Mouse (Mus musculus) gastrocnemius, postnatal 25 days (tissue): Measurements from ENCODE around the gene Itih3. TPM values are rescaled to one million over a fixed set of nuclear protein-coding genes. Genes with fewer than 3 reads are reported as not detected.

Source experiments
- DNase-seq: peaks from one replicate; pipeline ENCODE4 v3.0.0; 2022
- long read RNA-seq, 2 experiments: library from polyadenylated mRNA; stranded (forward); transcript quantifications; one replicate each; pipeline ENCODE4 v2.0.0; 2021
- total RNA-seq, 2 experiments: library from RNA; stranded (reverse); gene quantifications; 1 replicate in 1 of 2; 2 replicates in 1 of 2; pipeline ENCODE4 v1.2.3; 2021

The Itih3 gene
- under 1 TPM; 0.28 to 0.32 TPM for total RNA-seq
- long read RNA-seq, experiment 1, partial matches to known transcripts: 1 of 1 reads
- long read RNA-seq, experiment 1, other reads (novel, unspliced or antisense): 0 of 1 reads
- long read RNA-seq, experiment 2: 0 reads

DNA sequence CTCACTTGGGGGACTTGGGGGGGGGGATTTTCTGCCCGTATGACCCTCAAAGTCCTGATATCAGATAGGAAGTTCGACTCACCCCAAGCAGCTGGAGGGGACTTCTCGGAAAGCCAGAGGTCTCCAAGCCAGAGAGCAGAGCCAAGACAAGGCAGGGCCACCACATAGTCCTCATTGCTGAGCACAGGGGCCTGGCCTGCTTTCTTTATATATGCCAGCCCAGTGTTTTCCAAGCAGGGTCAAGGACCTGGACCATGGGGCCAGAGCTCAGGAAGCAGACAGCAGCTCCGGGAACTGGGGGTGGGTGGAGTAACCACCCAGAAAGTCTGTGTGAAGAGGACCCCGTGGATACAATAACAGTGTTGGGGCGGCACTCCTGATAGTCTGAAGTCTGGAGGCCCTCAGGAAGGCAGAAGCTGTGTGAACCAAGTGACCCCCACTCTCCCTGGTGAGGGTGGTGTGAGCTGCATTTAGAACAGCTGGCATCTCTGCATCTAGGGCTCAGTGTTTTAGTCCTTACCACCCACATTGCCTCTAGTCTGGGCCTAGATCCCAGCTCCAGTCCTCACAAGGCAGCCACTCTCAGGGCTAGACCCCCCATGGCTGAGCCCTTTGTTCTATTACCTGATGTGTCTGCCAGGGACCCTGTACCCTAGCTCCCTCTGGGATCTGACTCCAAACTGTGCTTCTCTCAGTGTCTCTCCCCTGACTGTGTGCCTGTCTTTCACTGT is at the start of gene Itih3:
TSS of gene Itih3 (minus strand) at position 386 of the 731 bp plus-strand sequence.
- DNase-seq: no peak

DNA sequence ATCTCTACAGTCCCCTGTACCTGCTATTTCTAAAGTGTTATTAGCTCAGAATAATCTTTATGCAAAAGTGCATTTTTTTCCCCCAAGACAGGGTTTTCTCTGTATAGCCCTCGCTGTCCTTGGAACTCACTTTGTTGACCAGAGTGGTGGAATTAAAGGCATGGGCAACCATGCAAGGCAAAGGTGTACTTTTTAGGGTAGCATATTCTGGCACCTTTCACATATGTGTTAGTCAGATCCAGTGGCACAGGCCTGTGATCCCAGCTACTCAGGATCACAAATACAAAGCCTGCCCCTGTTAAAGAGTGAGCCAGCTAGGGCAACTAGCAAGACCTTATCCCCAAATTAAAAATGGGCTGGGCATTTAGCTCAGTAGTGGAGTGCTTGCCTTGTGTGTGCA is 36.8 kb upstream of the Itih3 start:
- DNase-seq: no peak

DNA sequence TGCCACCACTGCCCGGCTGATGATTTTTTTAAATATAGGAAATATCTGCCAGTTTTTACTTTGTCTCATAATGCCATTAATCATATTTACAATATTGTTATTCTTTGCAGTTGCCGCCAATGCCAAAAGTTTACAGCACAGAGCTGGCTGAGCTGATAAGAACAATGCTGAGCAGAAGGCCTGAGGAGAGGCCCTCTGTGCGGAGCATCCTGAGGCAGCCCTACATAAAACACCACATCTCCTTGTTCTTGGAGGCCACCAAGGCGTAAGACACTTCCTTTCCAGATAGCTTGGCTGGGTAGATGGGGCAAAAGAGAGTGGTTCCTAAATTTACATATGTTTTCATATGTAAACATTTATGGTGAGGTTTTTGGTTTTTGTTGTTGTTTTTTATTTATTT is 35.5 kb upstream of the Itih3 start:
- DNase-seq: no peak

DNA sequence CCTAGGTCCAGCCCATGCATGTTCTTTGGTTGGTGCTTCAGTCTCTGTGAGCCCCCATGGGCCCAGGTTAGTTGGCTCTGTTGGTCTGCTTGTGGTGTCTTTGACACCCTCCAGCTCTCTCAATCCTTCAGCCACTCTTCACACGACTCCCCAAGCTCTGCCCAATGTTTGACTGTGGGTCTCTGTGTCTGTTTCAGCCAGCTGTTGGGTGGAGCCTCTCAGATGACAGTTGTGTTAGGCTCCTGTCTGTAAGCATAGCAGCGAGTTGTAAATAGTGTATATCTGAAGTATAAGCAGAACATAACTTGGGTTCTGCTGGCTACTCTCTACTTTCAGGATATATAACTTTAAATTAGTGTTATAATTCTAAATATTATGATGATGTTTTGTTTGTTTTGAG is 35.0 kb upstream of the Itih3 start:
- no peak for DNase-seq

DNA sequence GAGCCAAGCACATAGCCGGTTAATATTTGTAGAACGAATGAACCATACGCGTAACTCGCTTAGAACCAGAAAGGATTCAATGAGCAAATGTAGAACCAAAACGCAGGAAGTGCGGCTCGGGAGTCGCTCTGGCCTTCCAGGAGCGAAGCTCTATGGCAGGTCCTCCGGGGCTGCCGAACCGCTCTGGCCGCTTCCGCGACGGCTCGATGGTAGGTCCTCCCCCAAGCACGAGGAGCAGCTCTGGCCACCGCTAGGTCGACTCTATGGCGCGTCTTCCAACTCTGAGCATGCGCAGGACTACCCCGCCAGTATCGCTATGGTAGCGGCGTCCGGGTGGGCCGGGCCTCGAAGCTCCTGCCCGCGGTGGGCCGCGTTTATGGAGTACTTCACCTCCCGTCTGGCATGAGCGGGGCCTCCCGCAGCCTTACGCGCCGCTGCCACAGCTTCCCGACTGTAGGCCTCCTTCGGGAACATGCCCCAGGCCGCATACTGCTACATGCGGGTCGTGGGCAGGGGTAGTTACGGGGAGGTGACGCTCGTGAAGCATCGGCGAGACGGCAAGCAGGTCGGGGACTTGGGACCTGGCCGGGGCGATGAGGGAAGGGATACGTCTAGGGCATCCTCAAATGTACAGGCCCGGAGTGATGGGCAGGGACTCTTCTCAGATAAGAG is 27.7 kb upstream of the Itih3 start, which contains the start of gene Nek4:
TSS of gene Nek4 (plus strand) at position 224 of the 672 bp plus-strand sequence.
- DNase-seq: peak; percentile 97

DNA sequence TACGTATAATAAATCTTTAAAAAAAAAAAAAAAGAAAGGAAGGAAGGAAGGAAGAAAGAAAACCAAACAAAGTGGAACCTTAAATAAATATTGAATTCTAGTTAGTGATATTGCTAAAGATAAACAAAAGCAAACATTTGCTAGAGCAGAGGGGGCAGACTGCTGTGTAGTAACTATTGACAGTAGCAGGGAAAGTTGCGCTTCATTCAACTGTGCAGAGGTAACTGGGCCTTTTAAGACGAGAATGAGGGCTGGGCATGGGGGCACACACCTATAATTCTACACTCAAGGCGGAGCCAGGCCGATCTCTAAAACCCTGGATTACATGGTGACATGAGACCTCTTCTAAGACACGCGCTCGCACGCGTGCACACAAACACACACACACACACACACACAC is 26.4 kb upstream of the Itih3 start:
- no peak for DNase-seq

DNA sequence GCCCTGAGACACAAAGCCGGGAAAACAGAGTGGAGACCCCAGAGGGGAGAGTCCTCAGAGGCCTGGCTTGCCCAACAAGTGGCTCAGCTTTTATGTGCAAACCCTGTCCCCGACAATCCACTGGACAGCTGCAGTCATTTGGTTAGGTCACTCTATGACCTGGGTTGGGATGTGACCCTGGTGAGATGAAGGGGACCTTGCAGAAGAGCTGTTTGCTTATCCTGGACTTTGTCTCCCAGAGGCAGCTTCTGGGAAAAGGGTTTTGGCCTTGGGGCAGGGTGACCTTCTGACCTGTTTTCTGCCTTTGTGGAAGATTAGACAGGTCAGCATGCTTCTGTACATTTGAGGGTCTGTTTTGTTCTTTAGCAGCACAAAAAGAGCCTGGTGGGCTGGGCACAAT is 21.2 kb upstream of the Itih3 start:
- DNase-seq: no peak

DNA sequence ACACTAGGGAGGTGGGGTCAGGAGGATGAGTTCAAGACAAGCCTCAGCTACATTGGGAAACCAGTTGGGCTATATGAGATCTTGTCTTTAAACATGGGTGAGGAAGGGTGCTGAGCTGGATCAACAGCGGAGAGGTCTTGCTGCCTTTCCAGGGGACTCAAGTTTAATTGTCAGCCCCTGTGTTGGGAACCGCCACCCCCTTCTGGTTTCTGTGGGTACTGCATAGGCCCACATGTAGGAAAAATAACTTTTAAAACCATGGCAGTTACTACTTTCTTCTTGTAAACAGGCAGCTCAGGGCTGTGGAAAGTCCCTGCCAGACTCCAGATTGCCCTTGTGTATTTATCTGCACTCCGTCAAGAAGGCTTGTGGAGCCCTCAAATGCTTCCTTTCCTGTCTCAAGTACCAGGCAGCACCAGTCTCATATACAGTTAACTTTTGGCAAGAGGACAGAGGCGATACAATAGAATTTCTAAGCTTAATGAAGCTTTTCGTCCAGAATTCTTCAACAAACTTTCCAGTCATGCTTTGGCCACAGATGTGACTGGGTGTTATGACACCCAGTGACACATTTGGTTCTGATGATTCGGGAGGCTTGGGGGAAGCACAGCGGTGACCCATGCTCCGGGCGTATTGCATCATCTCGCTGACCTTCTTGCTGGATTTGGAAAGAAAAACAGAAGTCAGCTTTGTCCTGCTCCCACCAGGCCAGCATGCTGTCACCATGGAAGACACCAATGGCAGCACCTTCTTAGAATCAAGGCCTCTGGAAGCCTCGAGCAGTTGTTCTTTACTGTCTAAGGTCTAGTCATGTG is 20.5 kb upstream of the Itih3 start:
- DNase-seq: no peak

DNA sequence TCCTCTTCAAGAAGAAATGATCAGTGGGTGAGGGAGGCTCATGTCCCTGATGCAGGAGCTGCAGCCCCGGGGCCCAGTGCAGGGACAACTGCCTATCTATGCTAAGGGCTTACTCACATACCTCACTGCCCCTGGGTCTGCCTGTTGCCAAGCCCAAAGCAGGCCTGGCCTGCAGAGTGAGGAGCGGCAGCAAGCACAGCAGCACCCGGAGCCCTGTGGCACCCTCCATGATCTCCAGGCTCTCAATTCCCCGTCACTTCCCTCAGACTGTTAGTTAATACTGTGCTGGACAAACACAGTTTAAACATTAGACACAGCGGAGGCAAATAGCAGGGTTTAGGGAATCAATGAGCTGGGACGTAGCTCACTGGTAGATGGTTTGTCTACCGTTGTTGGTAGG is 19.5 kb upstream of the Itih3 start, which contains the start of gene Itih1:
TSS of gene Itih1 (minus strand) at position 252 of the 400 bp plus-strand sequence.
- no peak for DNase-seq

DNA sequence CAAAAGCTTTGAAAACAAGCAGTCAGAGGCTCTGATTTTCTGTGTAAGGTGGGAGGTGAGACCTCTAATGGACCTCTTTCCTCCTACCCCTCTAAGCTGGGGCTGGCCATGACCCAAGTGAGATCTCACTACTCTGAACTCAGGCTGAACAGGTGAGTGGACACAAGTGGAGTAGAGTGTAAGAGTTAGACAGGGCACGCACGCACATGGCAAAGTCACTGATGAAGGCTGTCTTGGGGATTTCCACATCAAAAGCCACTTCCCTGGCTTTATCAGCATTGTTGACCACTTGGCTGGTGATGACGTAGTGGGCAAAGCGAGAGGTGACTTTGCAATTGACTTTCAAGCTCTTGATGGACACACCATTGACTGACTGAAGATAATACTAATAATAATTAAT is 18.7 kb upstream of the Itih3 start:
- no peak for DNase-seq

DNA sequence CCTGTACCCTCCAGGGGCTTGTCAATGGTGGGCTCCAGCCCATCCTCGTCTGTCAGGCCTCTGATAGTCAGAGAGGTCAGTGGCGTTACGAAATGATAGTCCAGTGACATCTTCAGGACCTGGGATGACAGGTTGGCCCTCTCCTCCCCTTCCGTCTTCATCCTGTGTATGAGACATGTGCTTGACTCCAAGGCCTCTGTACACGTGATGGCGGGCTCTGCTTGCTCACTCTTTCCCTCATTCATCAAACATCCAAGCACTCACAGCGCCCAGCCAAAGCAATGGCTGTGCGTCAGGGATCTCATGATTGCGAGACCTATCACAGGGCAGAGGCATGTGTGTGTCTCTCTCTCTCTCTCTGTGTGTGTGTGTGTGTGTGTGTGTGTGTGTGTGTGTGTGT is 9.8 kb upstream of the Itih3 start:
- no peak for DNase-seq

DNA sequence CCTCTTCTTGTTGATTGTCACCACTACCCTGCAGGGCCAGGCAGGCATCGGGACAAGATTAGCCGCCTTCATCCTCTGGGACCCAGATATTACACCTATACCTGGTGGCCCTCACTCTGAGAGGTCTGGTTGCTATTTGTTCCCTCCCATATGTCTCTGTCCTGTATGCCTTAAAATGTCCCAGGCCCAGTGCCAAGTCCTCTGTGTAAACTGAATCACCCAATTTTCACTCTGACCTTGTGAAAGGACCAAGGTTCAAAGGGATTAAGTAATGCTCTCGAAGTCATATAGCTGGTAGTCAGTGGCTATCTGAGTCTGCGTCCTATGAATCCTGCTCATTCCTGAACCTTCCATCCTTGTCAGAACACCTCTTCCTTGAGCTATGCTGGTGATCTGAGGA is 6.8 kb upstream of the Itih3 start:
- DNase-seq: no peak

DNA sequence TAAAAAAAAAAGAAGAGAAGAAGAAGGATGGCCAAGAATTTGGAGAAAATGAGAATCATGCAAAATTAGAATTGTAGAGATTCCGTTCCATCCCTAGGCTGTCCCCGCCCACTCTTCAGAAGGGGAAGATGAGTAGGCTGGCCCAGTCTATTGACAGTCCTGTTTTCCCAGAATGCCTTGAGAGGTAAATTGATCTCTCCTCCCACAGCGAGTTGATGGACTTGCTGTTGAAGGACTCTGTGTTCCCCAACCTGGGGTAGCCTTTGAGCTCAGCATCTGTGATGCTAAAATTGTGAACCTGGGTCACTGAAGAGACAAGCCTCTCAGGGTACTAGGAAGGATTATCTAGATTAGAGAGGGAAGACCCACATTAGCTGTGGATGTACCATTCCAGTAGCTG is 1.9 kb upstream of the Itih3 start:
- no peak for DNase-seq

DNA sequence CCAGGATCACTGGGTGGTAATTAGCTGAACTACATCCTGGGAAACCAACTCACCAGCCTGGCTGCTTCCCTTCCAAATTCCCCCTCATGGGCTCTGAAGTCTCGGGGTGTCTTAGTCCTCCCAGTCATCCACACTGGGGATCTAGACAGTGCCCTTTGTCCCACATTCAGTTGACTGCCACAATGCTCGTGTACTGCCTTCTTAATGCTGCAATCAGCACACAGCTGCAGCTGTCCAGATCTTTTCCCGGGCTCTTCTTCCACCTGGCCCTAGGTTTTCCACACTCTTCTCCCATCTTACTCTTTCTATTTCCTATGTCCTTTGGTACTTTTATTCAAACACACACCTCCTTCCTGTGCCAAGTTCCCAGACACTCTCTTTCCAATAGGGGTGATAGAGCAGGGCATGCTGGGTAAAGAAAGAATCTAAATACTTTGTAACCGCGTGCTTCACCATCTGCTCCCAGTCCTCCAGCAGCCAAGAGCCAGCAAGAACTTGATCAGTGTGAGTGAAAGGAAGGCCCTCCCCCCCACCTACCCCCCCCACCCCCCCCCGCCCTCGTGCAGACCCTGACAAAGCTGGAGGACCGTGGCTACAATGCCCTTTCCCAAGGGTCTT is 1.4 kb downstream of the Itih3 start:
- no peak for DNase-seq

DNA sequence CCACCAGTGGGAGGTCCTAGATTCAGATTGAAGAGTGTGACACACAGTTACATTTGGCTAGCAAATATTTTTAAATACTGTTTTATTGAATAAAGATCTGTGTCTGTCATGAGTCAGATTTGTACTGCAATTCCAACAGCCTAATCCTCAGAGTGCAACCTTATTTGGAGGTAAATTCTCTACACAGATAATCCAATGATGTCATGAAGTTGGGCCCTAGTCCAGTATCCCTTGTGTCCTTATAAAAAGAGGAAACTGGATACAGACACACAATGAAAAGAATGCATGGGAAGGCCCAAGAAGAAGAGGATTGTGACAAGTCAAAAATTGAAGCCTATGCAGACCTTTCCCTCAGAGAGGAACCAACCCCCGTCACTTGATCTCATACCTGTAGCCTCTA is 7.0 kb downstream of the Itih3 start:
- no peak for DNase-seq

DNA sequence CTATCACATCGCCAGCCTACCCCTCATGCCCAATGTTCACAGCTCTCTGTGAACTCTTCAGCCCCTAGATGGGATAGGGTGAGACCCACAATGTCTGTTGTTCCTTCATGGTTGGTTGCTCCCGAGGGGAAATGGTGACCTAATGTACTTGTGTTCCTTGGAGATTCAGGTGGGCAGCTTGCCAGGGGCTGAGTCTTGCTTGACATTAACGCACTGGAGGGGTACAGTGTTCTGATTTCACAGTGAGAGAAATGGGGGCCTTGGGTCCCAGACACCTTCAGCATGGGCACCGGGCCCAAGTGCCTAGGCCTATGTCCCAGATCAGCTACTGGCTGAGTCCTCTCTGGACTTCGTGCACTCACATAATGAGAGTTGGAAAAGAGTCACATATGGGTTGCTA is 10.2 kb downstream of the Itih3 start:
- DNase-seq: no peak

DNA sequence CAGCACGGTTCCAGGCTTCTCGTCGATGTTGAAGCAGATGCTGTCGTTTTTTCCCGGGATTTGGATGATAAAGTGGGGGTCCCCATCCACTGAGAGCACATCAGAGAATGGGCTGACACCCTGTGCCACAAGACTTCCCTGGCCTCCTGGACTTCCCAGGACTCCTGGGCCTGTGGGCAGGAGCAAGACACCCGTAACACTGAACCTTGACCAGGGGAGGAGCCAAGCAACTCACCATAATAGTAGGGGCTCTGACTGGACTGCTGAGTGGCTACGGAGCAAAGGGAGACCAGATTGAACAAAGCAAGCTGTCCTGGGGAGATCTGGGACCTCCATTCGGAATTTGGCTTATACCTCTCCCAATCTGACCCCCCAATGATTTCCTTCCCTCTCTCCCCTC is 10.9 kb downstream of the Itih3 start:
- DNase-seq: no peak

DNA sequence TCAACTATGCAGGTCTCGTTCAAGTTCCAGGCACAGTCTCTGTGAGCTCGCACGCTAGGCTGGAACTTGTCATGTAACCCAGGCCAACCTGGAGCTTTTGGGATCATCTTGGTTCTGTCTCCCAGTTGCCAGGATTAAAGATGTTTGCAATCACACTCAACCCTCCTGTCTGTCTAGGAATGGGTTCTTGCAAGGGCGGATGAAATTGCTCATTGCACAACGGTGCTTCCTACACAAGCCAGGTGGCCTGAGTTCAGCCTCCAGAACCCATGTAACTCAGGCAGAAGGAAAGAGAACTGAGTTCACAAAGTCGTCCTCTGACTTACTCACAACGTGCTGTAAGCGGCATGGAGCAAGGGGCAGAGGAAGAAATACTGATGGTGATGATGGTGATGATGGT is 12.4 kb downstream of the Itih3 start:
- no peak for DNase-seq

DNA sequence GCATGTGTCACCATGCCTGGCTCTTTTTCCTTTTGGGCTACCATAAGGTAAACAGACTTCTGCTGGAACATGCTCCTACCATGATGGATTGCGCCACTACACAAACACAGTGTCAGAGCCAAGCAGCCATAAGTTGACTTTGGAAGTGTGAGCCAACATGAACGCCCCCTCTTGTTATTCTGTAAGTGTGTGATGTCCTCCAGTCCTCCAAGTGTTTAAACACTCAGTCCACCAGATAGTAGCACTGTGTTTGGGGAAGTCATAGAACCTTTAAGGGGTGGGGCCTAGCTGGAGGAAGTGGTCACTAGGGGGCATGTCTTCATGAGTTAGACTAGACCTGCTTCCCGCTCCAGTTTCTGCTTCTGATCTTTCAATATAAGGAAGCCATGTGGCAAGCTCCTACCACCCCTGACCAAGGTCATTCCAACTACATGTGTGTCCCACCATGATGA is 15.7 kb downstream of the Itih3 start:
- DNase-seq: no peak

DNA sequence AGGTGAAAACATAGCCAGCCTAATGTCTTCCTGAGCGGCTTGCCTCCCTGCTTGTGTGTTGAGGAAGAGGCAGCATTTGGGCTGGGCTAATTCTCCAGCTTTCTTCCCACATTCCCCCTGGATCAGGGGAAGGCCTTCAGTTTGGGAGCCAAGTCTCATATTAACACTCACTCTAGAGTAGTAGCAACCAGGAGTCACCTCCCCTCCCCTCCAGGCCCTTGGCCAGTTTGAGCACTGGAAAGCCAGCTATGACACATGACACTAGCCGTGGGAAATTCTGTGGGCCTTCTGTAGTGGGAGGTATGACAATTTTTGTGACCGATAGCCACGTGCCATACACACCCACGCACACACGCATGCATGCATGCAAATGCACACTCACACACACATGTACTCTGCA is 17.6 kb downstream of the Itih3 start:
- no peak for DNase-seq

DNA sequence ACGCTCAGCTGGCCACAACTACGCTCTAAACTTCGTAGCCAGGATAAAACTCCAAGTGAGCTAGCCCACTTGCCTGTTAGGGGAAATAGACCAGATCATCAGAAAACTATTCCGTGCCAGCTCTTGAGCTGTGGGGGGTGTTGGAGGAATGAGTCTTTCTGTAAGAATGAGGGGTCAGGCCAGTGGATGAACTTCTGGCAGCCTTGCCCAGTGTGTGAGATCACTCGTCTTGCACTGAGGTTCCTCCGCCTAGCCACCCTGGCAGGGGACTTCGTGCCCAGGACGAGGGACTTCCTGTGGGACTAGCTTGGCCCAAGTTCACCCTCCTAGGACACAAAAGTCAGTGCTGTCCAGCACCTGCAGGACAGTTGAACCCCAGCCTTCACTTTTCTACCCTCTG is 19.3 kb downstream of the Itih3 start:
- no peak for DNase-seq

DNA sequence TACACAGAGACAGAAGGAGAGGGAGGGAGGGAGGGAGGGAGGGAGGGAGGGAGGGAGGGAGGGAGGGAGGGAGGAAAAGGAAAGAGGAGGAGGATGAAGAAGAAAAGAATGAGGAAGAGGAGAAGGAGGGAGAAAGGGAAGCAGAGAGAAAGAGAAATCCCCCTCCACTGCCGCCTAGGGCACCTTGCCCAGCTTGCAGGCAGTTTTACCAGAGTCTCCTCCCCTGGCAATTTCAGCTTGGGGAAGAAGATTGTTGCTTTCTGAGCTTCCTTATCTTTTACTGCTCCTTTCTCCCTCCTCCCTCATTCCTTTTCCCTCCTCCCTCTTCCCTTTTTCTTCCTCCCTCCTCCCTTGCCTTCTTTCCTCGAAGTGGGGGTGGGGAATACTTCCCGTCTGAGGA is 20.5 kb downstream of the Itih3 start:
- DNase-seq: no peak
